Mouse (Mus musculus) embryonic fibroblast, embryonic 13.5 days (primary cell): Measurements from ENCODE around the gene Car3.

Experiments
- CTCF ChIP-seq: IDR thresholded peaks from 2 replicates; pipeline ENCODE4 v1.5.1; 2011; ENCODE audit warnings: mild to moderate bottlenecking, control low read depth, low read length, moderate library complexity, borderline replicate concordance; ENCODE audit not compliant: insufficient read depth
- POLR2A ChIP-seq: IDR thresholded peaks from 2 replicates; pipeline ENCODE4 v1.6.1; 2011; ENCODE audit warnings: low read depth, mild to moderate bottlenecking, control low read depth, low read length, moderate library complexity

- TF ChIP-seq POLR2A (no peak), CTCF (no peak)
Measured at GRCm38 (mm10) chr3:14907271-14907670, 44.0 kb downstream of the Car3 start.
